Mouse (Mus musculus) thymus, adult 2 months (tissue): Measurements from ENCODE around the gene Carmil3. TPM values are rescaled to one million over a fixed set of nuclear protein-coding genes. Genes with fewer than 3 reads are reported as not detected.

Source experiments
- DNase-seq: peaks from one replicate; pipeline ENCODE4 v3.0.0; 2021
- H3K27ac ChIP-seq: fragments of 200-500 bp; 2 replicates; pipeline ENCODE4 v1.5.1; 2012; ENCODE audit warnings: low read length, control low read depth; ENCODE audit not compliant: control insufficient read depth, insufficient read depth
- H3K27me3 ChIP-seq: fragments of 200-500 bp; 2 replicates; pipeline ENCODE4 v1.6.1; 2012; ENCODE audit warnings: mild to moderate bottlenecking, low read length, moderate library complexity, mixed read lengths; ENCODE audit not compliant: control insufficient read depth, insufficient read depth
- H3K36me3 ChIP-seq: fragments of 200-500 bp; 2 replicates; pipeline ENCODE4 v1.6.1; 2012; ENCODE audit warnings: mild to moderate bottlenecking, low read length, moderate library complexity; ENCODE audit not compliant: control insufficient read depth, insufficient read depth
- H3K4me1 ChIP-seq: fragments of 200-500 bp; replicated peaks from 2 replicates; pipeline ENCODE4 v1.6.1; 2012; ENCODE audit warnings: low read length; ENCODE audit not compliant: control insufficient read depth, insufficient read depth
- H3K4me3 ChIP-seq: fragments of 200-500 bp; 2 replicates; pipeline ENCODE4 v1.5.1; 2012; ENCODE audit warnings: mild to moderate bottlenecking, low read length, control low read depth, moderate library complexity; ENCODE audit not compliant: control insufficient read depth, insufficient read depth
- CTCF ChIP-seq: fragments of 200-500 bp; IDR thresholded peaks from 2 replicates; pipeline ENCODE4 v1.5.1; 2012; ENCODE audit warnings: mild to moderate bottlenecking, control low read depth, low read length, moderate library complexity, borderline replicate concordance; ENCODE audit not compliant: control insufficient read depth, poor library complexity, insufficient read depth; ENCODE audit errors: extremely low read depth
- POLR2A ChIP-seq: fragments of 200-500 bp; IDR thresholded peaks from 2 replicates; pipeline ENCODE4 v1.6.1; 2012; ENCODE audit warnings: mild to moderate bottlenecking, low read length, control low read depth, moderate library complexity; ENCODE audit not compliant: control insufficient read depth, poor library complexity, insufficient read depth; ENCODE audit errors: extremely low read depth
- WGBS: fragments of 180-500 bp; shearing (Covaris S2); methylation state at CpG from one replicate; pipeline ENCODE4 v1.1.7; 2018; 5-methylcytosine and 5-hydroxymethylcytosine counted together
- polyA plus RNA-seq: library from polyadenylated mRNA; depleted of rRNA; stranded (reverse); fragments of >200 nt; gene quantifications from 2 replicates; pipeline ENCODE4 v1.2.3, GENCODE M21; 2012; rRNA removed

Carmil3 gene
- 20.6 and 25.4 TPM in 2 replicates for polyA plus RNA-seq

GRCm38 (mm10) chr14:55490361-55491201 lies at the start of gene Carmil3:
Carmil3 (plus strand) TSS chr14:55490651.
- Histone ChIP-seq H3K36me3 (no peaks in the 10 kb centered on the region), H3K4me1 (peaks cover 9% of the 10 kb centered on the region), H3K4me3 (peak within 1 kb of the TSS; percentile 66), H3K27me3 (peaks cover 7% of the 10 kb centered on the region), H3K27ac (no peak within 1 kb of the TSS)
- under 1% methylated on average over 68 of the region's 68 CpGs for WGBS
- peak; percentile 75 for DNase-seq
- TF ChIP-seq CTCF (no peak), POLR2A (no peak)

DNA sequence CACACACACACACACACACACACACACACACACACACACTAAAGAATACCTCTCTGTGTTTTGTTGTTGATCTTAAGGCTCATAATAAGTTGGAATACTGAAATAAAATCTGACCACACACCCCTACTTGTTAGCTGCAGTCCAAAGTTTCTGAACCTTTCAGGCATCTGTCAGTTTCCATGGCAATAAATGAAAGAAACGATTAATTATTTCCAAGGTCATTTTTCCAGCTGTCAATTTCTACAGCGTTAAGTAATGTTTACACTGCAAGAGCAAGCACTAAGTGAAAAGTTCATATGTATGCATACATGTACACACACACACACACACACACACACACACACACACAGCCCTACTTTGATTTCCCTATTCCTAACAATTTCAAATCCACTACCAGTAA lies 32.8 kb upstream of the Carmil3 start:
- no peaks in the 10 kb centered on the region for H3K36me3 ChIP-seq
- H3K4me3 ChIP-seq = no peak overlapping the region
- no peaks in the 10 kb centered on the region for H3K4me1 ChIP-seq
- DNase-seq = no peak
- WGBS = 93% methylated on average over 2 of the region's 2 CpGs
- H3K27ac ChIP-seq = no peak overlapping the region
- no peaks in the 10 kb centered on the region; the same call in 1 of the 2 replicates for H3K27me3 ChIP-seq
- TF ChIP-seq POLR2A (no peak), CTCF (no peak)

- no peak overlapping the region for H3K27ac ChIP-seq
- no peaks in the 10 kb centered on the region for H3K36me3 ChIP-seq
- WGBS = 7% methylated on average over 10 of the region's 10 CpGs
- TF ChIP-seq POLR2A (no peak), CTCF (peak; percentile 64; the same call in 1 of the 2 replicates)
- no peaks in the 10 kb centered on the region for H3K4me1 ChIP-seq
- no peaks in the 10 kb centered on the region; the same call in 1 of the 2 replicates for H3K27me3 ChIP-seq
- no peak overlapping the region for H3K4me3 ChIP-seq
- DNase-seq = peak; percentile 74
Measured at GRCm38 (mm10) chr14:55458273-55458672, 32.2 kb upstream of the Carmil3 start.

DNA sequence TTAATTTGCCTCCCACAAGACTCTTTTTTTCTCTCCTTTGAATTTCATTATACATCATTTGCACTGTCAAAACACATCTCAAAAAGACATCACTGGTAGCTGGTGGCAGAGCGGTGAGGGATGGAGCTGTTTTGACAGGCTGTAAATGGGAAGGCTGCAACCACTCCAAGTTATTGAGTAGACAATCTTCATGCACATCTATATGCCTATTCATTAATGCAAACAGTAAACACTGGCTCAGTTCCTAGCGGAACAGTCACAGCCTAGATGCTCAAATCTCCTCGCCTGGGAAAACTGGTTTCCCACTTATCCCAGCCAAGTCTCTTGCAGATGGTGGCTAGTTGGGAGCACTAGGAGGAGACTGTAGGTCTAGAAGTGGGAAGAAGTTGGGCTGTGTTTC lies 31.7 kb upstream of the Carmil3 start:
- WGBS = 98% methylated on average over 3 of the region's 3 CpGs
- H3K27me3 ChIP-seq = no peaks in the 10 kb centered on the region; the same call in 1 of the 2 replicates
- no peak for DNase-seq
- H3K36me3 ChIP-seq = no peaks in the 10 kb centered on the region
- no peak overlapping the region for H3K4me3 ChIP-seq
- no peak overlapping the region for H3K27ac ChIP-seq
- TF ChIP-seq POLR2A (no peak), CTCF (no peak)
- H3K4me1 ChIP-seq = no peaks in the 10 kb centered on the region

DNA sequence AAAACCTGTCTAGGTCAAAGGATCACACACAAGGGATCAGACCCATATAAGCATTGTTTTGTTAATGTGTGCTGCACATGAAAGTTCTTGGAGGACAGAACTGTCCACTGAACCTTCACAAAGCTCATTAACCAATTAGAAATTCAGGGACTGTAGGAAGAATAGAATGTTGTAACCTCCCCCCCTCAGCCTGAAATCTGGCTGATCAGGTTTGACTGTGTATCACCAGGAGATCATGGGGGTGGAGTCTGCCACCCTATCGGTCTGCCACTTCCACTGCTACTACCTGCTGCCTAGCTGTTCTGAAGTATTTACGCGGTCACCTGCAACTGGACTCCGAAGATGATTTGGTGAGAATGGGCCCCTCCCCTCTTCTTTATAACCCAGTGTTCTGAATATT lies 30.7 kb upstream of the Carmil3 start:
- no peak for TF ChIP-seq CTCF
- TF ChIP-seq POLR2A = no peak
- 92% methylated on average over 4 of the region's 4 CpGs for WGBS
- Histone ChIP-seq H3K4me3 (no peak overlapping the region), H3K36me3 (no peaks in the 10 kb centered on the region), H3K4me1 (no peaks in the 10 kb centered on the region), H3K27ac (no peak overlapping the region), H3K27me3 (no peaks in the 10 kb centered on the region; the same call in 1 of the 2 replicates)
- DNase-seq = no peak

DNA sequence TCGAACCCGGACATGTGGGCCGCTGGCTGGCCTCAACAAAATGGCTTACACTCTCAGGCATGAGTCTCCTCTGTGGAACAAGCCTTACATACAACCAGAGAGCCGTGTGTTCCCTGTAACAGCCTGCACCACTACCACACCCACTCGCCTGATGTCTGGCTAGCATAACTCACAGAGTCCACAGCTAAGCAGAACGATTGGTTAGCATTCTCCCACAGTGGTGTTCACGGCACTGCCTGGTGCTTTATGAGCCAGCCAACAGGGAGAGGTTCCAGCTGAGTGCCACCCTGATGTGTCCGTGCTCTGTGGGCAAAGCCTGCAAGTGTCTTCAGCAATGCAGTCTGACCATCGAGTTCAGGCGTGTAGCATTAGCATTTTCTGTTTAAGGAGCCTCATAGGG lies 30.2 kb upstream of the Carmil3 start:
- no peak for DNase-seq
- Histone ChIP-seq H3K27me3 (no peaks in the 10 kb centered on the region; the same call in 1 of the 2 replicates), H3K4me1 (no peaks in the 10 kb centered on the region), H3K27ac (no peak overlapping the region), H3K4me3 (no peak overlapping the region), H3K36me3 (no peaks in the 10 kb centered on the region)
- WGBS = 89% methylated on average over 10 of the region's 10 CpGs
- TF ChIP-seq CTCF (no peak), POLR2A (no peak)

DNA sequence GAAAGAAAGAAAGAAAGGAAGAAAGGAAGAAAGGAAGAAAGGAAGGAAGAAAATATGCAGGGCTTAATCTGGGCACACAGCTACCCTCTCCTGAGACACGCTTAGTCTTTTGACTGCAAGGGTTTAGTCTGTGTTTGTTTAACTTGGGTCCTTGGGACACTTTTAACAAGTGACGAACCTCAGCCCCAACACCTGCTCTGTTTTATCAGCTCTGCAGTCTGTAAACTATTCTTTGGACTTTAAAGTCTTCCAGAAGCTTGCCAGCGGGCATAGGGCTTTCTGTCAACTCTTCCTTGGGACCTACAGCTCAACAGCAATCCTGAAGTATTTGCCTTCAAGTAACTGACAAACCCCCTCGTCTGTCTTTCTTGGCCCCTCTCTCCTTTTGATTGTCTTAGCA lies 28.7 kb upstream of the Carmil3 start:
- Histone ChIP-seq H3K27ac (no peak overlapping the region), H3K4me1 (no peaks in the 10 kb centered on the region), H3K4me3 (no peak overlapping the region), H3K27me3 (no peaks in the 10 kb centered on the region; the same call in 1 of the 2 replicates), H3K36me3 (no peaks in the 10 kb centered on the region)
- no peak for DNase-seq
- WGBS = 84% methylated on average over 4 of the region's 4 CpGs
- no peak for TF ChIP-seq CTCF
- TF ChIP-seq POLR2A = no peak
